Mouse (Mus musculus) monocyte, adult 2 months (primary cell): ENCODE measurements around the gene Eif2d.

Experiments used
- DNase-seq, 2 experiments: peaks; one replicate each; pipeline ENCODE4 v3.0.0; 2022; ENCODE audit warnings: low spot score in 2 of 2, low read depth in 1 of 2

Gene Eif2d

GRCm38 (mm10) chr1:131212956-131213355, 60.0 kb downstream of the Eif2d start:
- no peak for DNase-seq

GRCm38 (mm10) chr1:131213361-131213760, 60.4 kb downstream of the Eif2d start:
- no peak for DNase-seq

GRCm38 (mm10) chr1:131218933-131219332, 66.0 kb downstream of the Eif2d start:
- no peak for DNase-seq

GRCm38 (mm10) chr1:131221822-131222590, 69.0 kb downstream of the Eif2d start:
- DNase-seq: no peak

GRCm38 (mm10) chr1:131223345-131223744, 70.4 kb downstream of the Eif2d start:
- no peak for DNase-seq

- no peak for DNase-seq
These were observed 72.0 kb downstream of the Eif2d start for GRCm38 (mm10) chr1:131224848-131225471.

- no peak for DNase-seq
These were observed 75.2 kb downstream of the Eif2d start for GRCm38 (mm10) chr1:131228225-131228624.

- DNase-seq: no peak
These were observed 75.7 kb downstream of the Eif2d start for GRCm38 (mm10) chr1:131228659-131229058.

GRCm38 (mm10) chr1:131233527-131233926, 80.5 kb downstream of the Eif2d start:
- DNase-seq: no peak

GRCm38 (mm10) chr1:131236077-131236476, 83.1 kb downstream of the Eif2d start:
- no peak for DNase-seq
